Mouse (Mus musculus) layer of hippocampus, adult 2 months (tissue): ENCODE results near the gene Lrrc3. TPM values are rescaled to one million over a fixed set of nuclear protein-coding genes. Genes with fewer than 3 reads are reported as not detected.

Experiments used
- DNase-seq, 2 experiments: peaks; one replicate each; pipeline ENCODE4 v3.0.0; 2022; ENCODE audit warnings: low spot score in 2 of 2
- H3K27ac ChIP-seq: fragments of 200-600 bp; 2 replicates; pipeline ENCODE4 v1.8.1; 2022
- H3K4me3 ChIP-seq: fragments of 200-600 bp; 2 replicates; pipeline ENCODE4 v1.8.1; 2022; ENCODE audit warnings: mild to moderate bottlenecking
- CTCF ChIP-seq: fragments of 200-600 bp; conservative IDR thresholded peaks from 2 replicates; pipeline ENCODE4 v1.8.1; 2022; ENCODE audit warnings: antibody characterized with exemption, mild to moderate bottlenecking, moderate library complexity
- total RNA-seq, 2 experiments: library from RNA; stranded (reverse); gene quantifications; 2 replicates each; pipeline ENCODE4 v1.2.3; 2021

Gene Lrrc3
- total RNA-seq, 2 experiments from 2014 or later = 3.6 to 3.7 TPM

DNA sequence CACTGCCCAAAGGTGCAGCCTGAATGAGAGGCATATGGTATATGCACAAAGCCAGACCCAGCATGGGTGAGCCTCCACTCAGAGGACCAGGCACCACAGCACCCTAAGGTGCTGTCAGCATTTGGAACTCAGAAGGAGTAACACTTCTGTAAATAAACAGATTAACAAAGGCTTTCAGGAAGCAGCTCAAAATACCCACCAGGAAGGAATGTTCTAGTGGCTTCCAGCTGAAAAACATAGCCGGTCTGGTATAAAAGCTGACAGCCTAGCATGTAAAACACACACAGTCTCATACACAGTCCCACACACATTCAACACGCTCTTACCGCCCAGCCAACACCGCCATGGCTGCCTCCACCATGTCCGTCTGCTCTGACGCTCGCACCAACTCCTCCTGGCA lies 40.7 kb downstream of the Lrrc3 start, which contains the start of gene Gm3285:
Gene Gm3285 (plus strand): TSS at position 301 of the 400 bp plus-strand sequence.
- TF ChIP-seq CTCF = no peak
- DNase-seq = no peak
- Histone ChIP-seq H3K27ac (no peak within 1 kb of the TSS), H3K4me3 (no peak within 1 kb of the TSS)

DNA sequence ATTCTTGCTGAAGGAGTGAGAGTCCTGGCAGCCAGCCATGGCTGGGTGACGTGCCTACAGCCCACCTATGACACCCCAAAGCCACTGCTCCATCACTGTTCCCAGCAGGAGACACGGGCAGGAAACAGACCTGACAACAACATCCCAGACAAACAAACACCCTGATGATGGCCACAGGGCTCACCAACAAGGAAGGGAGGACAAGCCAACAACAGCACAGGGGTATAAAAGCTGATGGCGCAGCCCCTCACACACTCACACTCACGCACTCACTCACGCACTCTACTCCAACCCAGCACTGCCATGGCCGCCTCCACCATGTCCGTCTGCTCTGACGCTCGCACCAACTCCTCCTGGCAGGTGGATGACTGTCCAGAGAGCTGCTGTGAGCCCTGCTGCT lies 49.8 kb downstream of the Lrrc3 start, which contains the start of gene Gm10318:
Gene Gm10318 (plus strand): TSS at position 301 of the 400 bp plus-strand sequence.
- H3K27ac ChIP-seq = no peak within 1 kb of the TSS
- DNase-seq = no peak
- TF ChIP-seq CTCF = no peak
- H3K4me3 ChIP-seq = no peak within 1 kb of the TSS

Other genes with a start within 250 kb of the Lrrc3 start
- gene Tspear, start 216.0 kb downstream of the Lrrc3 start, total RNA-seq = not detected
- not detected for gene Gm19402, start 211.8 kb downstream of the Lrrc3 start, total RNA-seq
- gene Gm9508, start 205.3 kb downstream of the Lrrc3 start, total RNA-seq = not detected
- gene Gm10272, start 195.9 kb downstream of the Lrrc3 start, total RNA-seq = not detected
- gene Gm10024, start 191.1 kb downstream of the Lrrc3 start, total RNA-seq = not detected
- not detected for gene Gm10142, start 186.7 kb downstream of the Lrrc3 start, total RNA-seq
- not detected for gene Krtap12-1, start 181.9 kb downstream of the Lrrc3 start, total RNA-seq
- gene Gm10100, start 176.1 kb downstream of the Lrrc3 start, total RNA-seq = not detected
- gene Gm18596, start 159.9 kb downstream of the Lrrc3 start, total RNA-seq = not detected
- not detected for gene Gm9736, start 151.2 kb downstream of the Lrrc3 start, total RNA-seq
- gene Gm3233, start 142.9 kb downstream of the Lrrc3 start, total RNA-seq = not detected
- gene Gm3238, start 131.2 kb downstream of the Lrrc3 start, total RNA-seq = not detected
- gene Gm7138, start 125.6 kb downstream of the Lrrc3 start, total RNA-seq = not detected
- not detected for gene Gm3250, start 120.0 kb downstream of the Lrrc3 start, total RNA-seq
- gene Gm7137, start 114.3 kb downstream of the Lrrc3 start, total RNA-seq = not detected
- not detected for gene Gm9639, start 107.5 kb downstream of the Lrrc3 start, total RNA-seq
- gene Gm19668, start 103.4 kb downstream of the Lrrc3 start, total RNA-seq = not detected
- not detected for gene Gm9507, start 90.7 kb downstream of the Lrrc3 start, total RNA-seq
- gene Gm2696, start 87.9 kb downstream of the Lrrc3 start, total RNA-seq = not detected
- not detected for gene Krtap10-4, start 75.4 kb downstream of the Lrrc3 start, total RNA-seq
- gene Krtap10-10, start 66.6 kb downstream of the Lrrc3 start, total RNA-seq = not detected
- not detected for gene Gm36176, start 55.7 kb downstream of the Lrrc3 start, total RNA-seq
- gene Gm10318, start 49.7 kb downstream of the Lrrc3 start, total RNA-seq = not detected
- gene Gm3285, start 40.6 kb downstream of the Lrrc3 start, total RNA-seq = not detected
- gene Trpm2, start 68.0 kb upstream of the Lrrc3 start, total RNA-seq = 10 to 100 TPM; 37.4 to 41.5 TPM
- 10 to 100 TPM; 37.1 to 44.4 TPM for gene 1810043G02Rik, start 76.0 kb upstream of the Lrrc3 start, total RNA-seq
- gene Pfkl, start 107.5 kb upstream of the Lrrc3 start, total RNA-seq = 100 to 1,000 TPM; 232 to 233 TPM
- gene Dnmt3l, start 139.4 kb upstream of the Lrrc3 start, total RNA-seq = not detected
- under 1 TPM; 0.46 to 0.54 TPM for gene Aire, start 141.1 kb upstream of the Lrrc3 start, total RNA-seq
- 10 to 100 TPM in 1 of 2 experiments, 1 to 10 TPM in 1; 8.4 to 11.2 TPM for gene Icosl, start 166.8 kb upstream of the Lrrc3 start, total RNA-seq